Mouse (Mus musculus) gastrocnemius, adult 18-20 months (tissue): Measurements from ENCODE around the gene Olfr215. TPM values are rescaled to one million over a fixed set of nuclear protein-coding genes. Genes with fewer than 3 reads are reported as not detected.
"Not testable (repeated sequence)": the region's sequence is repeated elsewhere in the genome, so short reads cannot be mapped to it uniquely, and the experiment has no call there.

Source experiments
- DNase-seq: peaks from one replicate; pipeline ENCODE4 v3.0.0; 2021; ENCODE audit warnings: low spot score
- long read RNA-seq, 2 experiments: library from polyadenylated mRNA; stranded (forward); transcript quantifications; one replicate each; pipeline ENCODE4 v2.0.0; 2021
- total RNA-seq, 2 experiments: library from RNA; stranded (reverse); gene quantifications; 2 replicates each; pipeline ENCODE4 v1.2.3; 2021

Gene Olfr215
- total RNA-seq = not detected
- long read RNA-seq, experiment 1 = 0 reads
- long read RNA-seq, experiment 2 = 0 reads

DNA sequence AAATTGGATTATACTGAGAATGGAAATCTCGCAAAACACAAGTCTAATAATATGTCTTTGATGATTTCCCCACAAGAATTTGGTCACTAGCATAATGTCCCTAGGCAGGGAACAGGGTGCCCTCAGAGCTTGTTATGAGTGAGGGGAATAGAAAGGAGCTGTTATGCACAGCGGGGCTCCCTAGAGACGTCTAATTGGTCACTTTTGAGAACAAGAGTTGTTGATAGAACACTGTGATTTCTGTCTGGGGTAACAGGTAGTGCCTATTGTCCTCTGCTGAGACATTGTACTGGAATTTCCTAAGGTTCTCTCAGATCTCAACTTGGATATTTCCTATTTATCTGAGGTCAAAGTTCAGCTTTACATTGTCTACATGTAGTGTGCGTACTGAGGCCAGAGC, at the start of gene Olfr215:
Gene Olfr215 (minus strand): TSS at position 101 of the 400 bp plus-strand sequence.
- DNase-seq = no peak

GRCm38 (mm10) chr6:116632129-116632528, 48.1 kb upstream of the Olfr215 start:
- peak; percentile 77 for DNase-seq

GRCm38 (mm10) chr6:116629766-116630165, 45.8 kb upstream of the Olfr215 start:
- DNase-seq = no peak

- DNase-seq = peak; percentile 43
Observed at GRCm38 (mm10) chr6:116628539-116629171, 44.7 kb upstream of the Olfr215 start, which contains the start of gene Zfp422. Gene Zfp422, minus strand, starts transcription at chr6:116628999.

GRCm38 (mm10) chr6:116628095-116628494, 44.1 kb upstream of the Olfr215 start:
- no peak for DNase-seq

GRCm38 (mm10) chr6:116626417-116626816, 42.4 kb upstream of the Olfr215 start:
- not testable (repeated sequence) for DNase-seq

GRCm38 (mm10) chr6:116621318-116622023, 37.5 kb upstream of the Olfr215 start:
- DNase-seq = no peak

DNA sequence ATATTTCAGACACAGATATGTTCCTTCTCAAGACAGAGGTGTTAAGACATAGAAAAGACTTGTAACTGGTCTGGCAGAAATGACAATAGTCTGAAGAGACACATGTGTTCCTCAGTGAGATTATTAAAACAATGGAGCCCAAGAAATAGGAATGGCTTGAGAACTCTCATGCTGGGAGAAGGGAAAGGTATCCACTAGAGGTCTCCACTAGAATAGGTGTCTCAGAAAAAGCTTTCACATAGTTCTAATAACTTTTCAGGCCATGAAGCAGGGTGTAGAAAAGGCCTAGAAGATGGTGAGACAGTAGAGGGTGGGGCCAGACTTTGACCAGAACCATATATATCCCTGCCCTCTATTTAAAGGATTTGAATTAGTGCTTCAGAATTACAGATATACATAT, 34.1 kb upstream of the Olfr215 start:
- no peak for DNase-seq

GRCm38 (mm10) chr6:116615719-116616118, 31.7 kb upstream of the Olfr215 start:
- DNase-seq = no peak

DNA sequence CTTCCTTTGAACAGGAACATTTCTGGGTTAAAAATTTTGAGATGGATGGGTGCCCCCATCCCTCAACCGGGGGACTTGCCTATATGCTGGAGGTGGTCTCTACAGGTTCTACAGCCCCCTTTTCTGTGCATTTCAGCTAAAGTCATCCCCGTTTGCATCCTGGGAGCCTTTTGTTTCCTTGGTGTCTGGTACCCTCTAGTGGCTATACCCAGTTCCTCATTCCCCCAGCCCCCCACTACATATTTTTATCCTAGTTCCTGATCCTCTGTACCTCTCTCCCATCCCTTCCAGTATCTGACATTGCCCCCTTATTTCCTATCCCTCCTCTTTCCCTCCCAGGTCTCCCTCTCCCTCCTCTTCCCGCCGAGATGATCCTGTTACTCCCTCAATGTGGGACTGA, 23.2 kb upstream of the Olfr215 start:
- no peak for DNase-seq

DNA sequence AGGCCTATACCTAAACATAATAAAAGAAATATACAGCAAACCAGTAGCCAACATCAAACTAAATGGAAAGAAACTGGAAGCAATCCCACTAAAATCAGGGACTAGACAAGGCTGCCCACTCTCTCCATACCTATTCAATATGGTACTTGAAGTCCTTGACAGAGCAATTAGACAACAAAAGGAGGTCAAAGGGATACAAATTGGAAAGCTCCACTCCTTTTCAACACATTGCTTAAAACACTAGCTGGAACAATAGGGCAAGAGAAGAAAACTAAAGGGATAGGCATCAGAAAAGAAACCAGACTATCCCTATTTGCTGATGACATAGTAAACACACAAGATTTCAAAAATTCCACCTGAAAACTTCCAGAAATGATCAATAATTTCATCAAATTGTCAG, 17.0 kb upstream of the Olfr215 start:
- not testable (repeated sequence) for DNase-seq

- DNase-seq = peak; percentile 26
Observed at GRCm38 (mm10) chr6:116569834-116570233, 14.2 kb downstream of the Olfr215 start.

GRCm38 (mm10) chr6:116554952-116555351, 29.0 kb downstream of the Olfr215 start:
- DNase-seq = no peak

- DNase-seq = no peak
Observed at GRCm38 (mm10) chr6:116553935-116554334, 30.1 kb downstream of the Olfr215 start, which contains the start of gene Olfr214. Gene Olfr214, plus strand, starts transcription at chr6:116554235.

GRCm38 (mm10) chr6:116550841-116551240, 33.2 kb downstream of the Olfr215 start, which contains the start of gene Gm5580:
Gene Gm5580, plus strand, starts transcription at chr6:116551141.
- DNase-seq = not testable (repeated sequence)

DNA sequence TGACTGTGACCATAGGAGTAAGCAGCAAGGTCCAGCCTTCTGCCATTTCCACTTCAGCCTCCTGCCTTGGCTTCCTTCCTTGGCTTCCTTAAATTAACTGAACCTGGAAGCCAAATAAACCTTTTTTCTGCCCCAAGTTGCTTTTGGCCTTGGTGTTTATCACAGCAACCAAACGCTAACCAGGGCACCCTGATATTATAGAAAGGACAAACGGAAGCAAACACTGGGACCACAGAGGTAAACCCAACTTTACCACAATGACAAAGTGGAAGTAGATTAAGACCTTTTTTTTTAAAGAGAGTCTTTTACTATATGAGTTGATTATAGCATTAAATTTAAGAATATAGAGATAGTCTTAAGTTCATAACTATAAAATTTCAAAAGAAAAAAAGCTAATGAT, 41.5 kb downstream of the Olfr215 start:
- DNase-seq = no peak

- no peak for DNase-seq
Observed at GRCm38 (mm10) chr6:116538156-116538555, 45.8 kb downstream of the Olfr215 start, which contains the start of gene Olfr213. Gene Olfr213, plus strand, starts transcription at chr6:116538456.

Other genes with a start within 250 kb of the Olfr215 start
- 10 to 100 TPM; 24.6 to 27.8 TPM for gene March8, start 246.2 kb downstream of the Olfr215 start, total RNA-seq
- 1 to 10 TPM in 1 of 2 experiments, under 1 TPM in 1; 0.88 to 1.2 TPM for gene Alox5, start 123.0 kb downstream of the Olfr215 start, total RNA-seq
- not detected for gene Olfr211, start 95.1 kb downstream of the Olfr215 start, total RNA-seq
- gene Olfr212, start 77.7 kb downstream of the Olfr215 start, total RNA-seq = under 1 TPM; 0.07 to 0.09 TPM
- gene Olfr213, start 45.7 kb downstream of the Olfr215 start, total RNA-seq = not detected
- gene Gm5580, start 33.1 kb downstream of the Olfr215 start, total RNA-seq = 1 to 10 TPM; 1.2 to 1.9 TPM
- gene Olfr214, start 30.0 kb downstream of the Olfr215 start, total RNA-seq = not detected
- gene Zfp422, start 44.8 kb upstream of the Olfr215 start, total RNA-seq = 1 to 10 TPM; 6.7 to 7.2 TPM
- 10 to 100 TPM; 10.7 to 17.4 TPM for gene Depp1, start 66.4 kb upstream of the Olfr215 start, total RNA-seq
- 1 to 10 TPM; 1.4 to 1.8 TPM for gene Rassf4, start 89.8 kb upstream of the Olfr215 start, total RNA-seq
- gene Tmem72, start 132.7 kb upstream of the Olfr215 start, total RNA-seq = under 1 TPM; 0.02 to 0.05 TPM